Mouse (Mus musculus): ENCODE data around the gene Ell.

Gene Ell

DNA sequence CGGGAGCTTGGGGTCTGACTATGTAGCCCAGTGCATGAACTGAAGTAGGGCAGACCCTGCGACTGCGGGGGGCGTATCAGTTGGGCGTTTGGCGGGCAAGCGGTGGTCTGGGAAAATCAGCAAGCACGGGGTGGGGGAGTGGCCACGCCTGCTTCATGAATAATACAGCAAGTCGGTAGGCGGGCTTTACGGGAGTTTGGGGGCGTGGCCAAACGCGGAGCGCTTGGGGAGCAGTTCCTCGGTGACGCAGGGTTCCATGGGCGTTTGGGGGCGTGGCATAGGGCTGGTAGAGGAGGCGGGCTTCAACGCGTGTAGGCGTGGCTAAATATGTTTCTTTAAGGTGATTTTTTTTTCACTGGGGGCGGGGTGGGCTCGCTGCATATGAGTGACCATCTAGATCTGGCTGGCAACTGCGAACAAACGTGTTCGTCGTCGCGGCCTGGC lies 602 bp upstream of the Ell start:
- DNase-seq, result peak; percentile 100

DNA sequence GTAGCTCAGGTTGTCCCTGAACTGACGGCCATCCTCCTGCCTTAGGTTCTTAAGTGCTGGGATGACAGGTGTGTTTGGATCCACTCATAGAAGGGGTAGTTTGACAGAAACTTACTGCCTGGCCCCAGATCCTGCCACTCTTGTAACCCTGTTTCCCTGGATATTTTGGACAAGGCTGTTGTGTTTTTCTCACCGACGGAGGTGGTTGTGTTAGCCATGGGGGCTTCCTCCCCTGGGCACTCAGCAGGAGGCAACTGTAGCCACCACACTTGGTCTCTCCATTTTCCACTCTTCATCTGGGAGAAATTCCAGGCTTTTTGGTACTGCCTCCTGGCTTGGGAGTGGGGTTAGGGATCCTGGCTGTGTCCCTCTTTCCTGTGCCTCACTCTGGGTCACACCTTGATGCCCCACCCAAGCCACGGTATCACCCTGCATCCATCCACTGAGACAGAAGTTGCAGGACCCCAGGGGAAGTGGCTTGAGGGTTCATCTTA lies 803 bp downstream of the Ell start:
- DNase-seq, result no peak

GRCm38 (mm10) chr8:70540507-70541071 lies 1.3 kb downstream of the Ell start:
- peak; percentile 62 for DNase-seq

- no peak for DNase-seq
Measured at GRCm38 (mm10) chr8:70541081-70541480, 1.8 kb downstream of the Ell start.

GRCm38 (mm10) chr8:70544200-70544687 lies 5.0 kb downstream of the Ell start:
- DNase-seq, result peak; percentile 50

- DNase-seq, result no peak
Measured at GRCm38 (mm10) chr8:70546412-70546811, 7.2 kb downstream of the Ell start.

DNA sequence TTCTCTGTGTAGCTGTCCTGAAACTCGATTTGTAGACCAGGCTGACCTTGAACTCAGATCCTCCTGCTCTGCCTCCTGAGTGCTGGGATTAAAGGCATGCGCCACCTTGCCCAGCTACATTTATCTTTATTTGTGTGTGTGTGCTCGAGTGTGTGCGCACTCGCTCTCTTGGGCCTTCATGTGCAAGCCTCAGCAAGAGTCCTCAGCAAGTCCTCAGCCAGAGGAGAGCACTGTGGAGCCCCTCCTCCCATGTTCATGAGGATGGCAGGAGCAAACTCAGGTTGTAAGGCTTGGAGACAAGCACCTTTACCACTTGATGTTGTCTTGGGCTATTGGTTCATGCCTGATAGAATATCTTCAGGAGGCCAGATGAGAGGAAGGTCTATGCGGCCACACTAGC lies 8.5 kb downstream of the Ell start:
- DNase-seq, result no peak

DNA sequence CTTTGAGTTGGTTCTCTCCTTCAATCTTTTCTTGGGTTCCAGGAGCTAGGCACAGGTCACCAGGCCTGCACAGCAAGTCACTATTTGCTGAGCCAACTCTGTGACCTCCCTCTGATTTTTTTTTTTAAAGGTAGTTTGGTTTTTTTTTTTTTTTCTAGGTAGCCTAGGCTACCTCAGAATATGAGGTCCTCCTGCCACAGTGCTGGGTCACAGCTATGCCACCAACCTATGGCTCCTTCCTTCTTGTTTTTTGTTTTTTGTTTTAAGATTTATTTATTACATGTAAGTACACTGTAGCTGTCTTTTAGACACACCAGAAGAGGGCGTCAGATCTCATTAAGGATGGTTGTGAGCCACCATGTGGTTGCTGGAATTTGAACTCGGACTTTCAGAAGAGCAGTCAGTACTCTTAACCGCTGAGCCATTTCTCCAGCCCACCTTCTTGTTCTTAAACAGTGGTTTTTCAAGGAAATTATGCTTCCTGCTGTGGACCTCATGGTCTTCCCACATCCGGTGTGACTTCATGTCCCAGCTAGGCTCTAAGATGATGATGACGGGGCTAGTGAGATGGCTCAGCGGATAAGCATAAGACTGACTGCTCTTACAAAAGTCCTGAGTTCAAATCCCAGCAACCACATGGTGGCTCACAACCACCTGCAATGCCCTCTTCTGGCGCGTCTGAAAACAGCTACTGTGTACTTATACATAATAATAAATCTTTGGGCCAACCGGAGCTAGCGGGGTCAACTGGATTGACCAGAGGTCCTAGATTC lies 10.3 kb downstream of the Ell start:
- no peak for DNase-seq

DNA sequence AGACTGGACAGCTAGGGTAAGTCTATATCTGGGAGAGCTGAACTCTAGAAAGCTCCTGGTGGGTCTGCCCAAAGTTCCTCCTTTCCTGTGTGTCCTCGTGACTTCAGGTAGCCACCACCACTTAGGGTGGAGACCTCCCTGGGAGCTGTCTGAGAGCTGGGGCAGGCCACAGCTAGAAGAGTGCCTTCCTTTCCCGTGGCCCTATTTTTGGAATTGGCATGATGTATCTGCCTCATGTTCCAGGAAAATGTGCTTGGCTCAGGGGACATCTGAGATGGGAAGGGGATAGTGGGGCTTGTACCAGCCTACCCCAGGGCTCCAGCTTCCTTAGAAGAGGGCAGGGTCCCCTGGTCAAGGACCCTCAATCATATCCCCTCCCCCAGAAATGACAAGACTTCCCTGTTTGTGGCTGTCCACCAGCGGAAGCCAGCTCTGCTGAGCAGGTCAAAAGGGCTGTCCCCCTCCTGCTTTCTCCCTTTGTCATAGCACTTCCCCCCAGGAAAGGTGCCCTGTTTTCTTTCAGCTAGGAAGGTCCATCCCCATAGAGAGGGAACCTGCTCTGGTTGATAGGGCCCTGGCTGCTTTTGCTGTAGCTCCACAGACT lies 12.4 kb downstream of the Ell start:
- DNase-seq, result no peak

DNA sequence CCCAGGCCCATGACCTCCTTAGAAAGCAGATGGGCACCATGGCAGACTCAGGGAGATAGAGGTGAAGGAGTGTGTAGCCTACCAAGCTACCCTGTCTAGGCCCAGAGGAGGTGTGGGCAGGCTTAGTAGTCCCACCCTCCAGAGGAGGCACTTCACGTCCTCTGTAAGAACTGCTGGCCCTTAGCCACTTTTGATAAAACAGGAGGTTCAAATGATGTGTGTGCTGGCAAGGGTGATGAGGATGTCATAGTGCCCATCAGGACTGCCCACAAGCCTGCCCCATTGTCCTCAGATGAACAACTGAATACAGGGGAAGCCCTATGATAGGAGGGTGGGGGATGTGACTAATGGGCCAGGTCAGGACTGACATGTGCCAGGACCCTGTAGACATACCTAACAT lies 13.6 kb downstream of the Ell start:
- no peak for DNase-seq

- peak; percentile 68 for DNase-seq
Measured at GRCm38 (mm10) chr8:70553740-70554139, 14.5 kb downstream of the Ell start.

DNA sequence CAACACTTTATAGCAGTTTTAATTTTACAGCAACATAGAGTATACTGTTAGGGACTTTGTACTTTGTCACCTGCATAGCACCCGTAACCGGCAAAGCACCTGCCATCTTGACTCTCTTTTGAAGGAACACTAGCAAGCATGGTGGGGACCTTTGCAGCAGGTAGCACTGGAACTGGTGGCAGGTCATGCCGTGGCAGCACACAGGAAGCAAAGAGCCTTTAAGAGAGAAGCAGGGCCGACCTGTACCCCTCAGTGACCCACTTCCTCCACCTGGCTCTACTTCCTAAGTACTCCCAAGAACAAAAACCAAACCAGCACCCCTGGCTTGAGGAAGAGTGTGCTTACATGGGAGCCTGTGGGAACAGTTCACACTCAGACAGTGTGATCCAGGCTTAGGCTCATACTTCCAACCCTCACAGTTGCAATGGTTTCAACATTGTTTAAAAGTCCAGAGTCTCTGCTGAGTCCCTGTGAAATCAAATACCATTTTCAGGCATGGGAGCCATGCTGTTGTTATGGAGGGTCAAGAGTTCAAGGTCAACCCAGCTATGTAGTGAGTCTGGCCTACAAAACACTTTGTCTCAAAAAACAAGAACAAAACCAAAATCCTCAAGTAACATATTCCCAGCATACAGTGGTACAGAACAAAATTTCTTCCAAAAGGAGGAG lies 16.0 kb downstream of the Ell start:
- DNase-seq, result no peak

- no peak for DNase-seq
Measured at GRCm38 (mm10) chr8:70558334-70558733, 19.1 kb downstream of the Ell start.

DNA sequence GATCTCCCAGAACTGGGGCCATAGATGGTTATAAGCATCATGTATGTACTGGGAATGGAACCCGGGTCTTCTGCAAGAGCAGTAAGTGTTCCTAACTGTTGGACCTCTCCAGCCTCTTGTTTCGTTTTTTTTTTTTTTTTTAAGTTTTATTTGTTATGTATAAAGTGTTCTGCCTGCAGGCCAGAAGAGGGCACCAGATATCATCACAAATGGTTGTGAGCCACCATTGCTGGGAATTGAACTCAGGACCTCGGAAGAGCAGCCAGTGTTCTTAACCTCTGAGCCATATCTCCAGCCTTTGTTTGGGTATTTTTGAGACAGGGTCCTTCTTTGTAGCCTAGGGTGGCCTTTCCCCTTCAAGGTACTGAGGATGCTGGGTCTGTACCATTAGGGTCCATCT lies 19.7 kb downstream of the Ell start:
- DNase-seq, result no peak

- peak; percentile 73 for DNase-seq
Measured at GRCm38 (mm10) chr8:70560096-70560495, 20.8 kb downstream of the Ell start.

DNA sequence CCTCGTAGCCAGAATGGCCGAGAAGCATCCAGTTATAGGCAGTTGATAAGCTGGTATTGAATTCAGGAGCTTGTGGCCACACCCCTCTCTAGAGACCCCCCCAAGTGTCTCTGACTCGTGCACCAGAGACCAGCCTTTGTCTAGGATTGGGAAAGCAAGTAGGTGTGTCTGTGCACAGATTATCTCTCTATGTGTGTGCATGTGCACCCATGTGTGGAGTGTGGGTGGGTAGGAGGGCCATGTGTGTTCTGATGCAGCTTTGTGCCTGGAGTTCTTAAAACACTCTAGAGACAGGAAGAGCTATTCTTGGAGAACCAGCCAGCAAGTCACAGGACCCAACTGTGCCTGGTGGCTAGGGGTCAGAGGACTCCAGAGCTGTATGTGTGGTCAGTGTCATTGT lies 21.3 kb downstream of the Ell start:
- DNase-seq, result no peak

GRCm38 (mm10) chr8:70561357-70561756 lies 22.1 kb downstream of the Ell start:
- DNase-seq, result no peak

DNA sequence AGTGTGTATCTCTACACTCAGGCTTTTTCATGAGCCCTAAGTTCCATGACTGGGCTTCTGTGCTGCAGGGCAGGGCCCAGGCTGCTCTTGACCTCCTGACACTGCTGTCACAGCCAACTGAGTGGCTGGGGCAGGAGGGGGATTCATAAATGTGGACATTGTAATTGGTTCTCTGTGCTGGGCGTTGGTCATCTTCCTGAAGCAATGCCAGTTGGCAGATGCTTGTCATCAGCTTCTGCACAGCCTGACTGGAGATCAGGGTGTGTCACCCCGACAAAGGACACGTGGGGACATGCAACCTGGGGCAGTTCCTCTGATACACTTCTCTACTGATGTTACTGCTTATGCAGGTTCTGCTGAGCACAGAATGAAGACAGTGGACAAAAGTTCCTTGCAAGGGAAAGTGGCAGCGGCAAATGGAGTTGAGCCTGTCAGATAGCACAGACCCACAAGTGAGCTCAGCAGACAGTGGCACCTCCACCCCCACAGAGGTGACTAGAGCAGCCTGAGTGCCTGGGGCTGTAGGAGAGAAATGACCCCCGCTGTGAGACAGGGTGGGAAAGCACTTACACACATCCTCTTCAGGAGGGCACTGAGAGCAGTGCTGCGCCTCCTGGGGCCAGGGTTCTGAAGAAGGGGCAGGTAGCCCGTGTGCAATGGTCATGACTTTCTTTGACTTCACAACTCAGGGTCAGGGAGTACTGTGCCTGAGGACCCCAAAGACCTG lies 22.7 kb downstream of the Ell start:
- DNase-seq, result no peak

DNA sequence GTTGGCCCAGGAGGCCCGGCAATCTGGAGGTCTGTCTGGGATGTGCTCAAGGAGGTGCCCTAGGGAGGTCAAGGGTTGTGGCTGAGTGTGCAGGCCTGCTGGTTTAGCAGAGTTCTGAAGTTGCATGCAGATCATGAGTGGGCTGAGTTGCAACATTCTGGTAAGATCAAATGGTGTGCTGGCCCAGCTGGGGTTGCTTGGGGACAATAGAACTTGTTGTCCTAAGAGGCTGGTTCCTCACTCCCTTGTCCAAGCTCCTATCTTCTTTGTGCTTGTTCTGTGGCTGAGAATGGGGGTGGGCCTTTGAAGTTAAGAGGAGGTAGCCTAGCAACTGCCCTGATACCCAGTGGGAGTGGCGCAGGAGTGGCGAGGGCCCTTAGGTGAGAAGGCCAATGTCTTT lies 23.5 kb downstream of the Ell start:
- no peak for DNase-seq

DNA sequence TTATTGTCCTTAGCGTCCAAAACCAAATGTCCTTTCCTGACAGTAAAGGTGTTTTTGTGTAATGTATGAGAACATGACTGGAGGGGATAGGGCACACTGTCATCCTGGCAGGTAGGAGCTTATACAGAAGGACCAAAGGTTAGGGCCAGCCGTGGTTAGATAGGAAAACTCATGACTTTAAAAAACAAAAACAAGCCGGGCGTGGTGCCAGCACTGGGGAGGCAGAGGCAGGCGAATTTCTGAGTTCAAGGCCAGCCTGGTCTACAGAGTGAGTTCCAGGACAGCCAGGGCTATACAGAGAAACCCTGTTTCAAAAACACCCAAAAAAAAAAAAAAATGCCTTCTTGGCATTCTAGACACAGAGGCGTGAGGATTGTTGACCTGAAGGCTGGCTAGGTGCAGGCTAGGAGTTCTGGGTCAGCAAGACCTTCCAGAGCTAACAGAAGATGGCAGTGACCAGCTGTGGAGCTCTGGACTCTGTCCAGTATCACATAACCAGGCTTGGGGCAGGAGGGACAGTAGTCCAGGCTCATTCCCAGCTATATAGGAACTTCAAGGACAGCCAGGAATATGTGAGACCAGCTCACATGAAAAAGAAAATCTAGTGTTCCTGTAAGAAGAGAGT lies 24.6 kb downstream of the Ell start:
- DNase-seq, result no peak

DNA sequence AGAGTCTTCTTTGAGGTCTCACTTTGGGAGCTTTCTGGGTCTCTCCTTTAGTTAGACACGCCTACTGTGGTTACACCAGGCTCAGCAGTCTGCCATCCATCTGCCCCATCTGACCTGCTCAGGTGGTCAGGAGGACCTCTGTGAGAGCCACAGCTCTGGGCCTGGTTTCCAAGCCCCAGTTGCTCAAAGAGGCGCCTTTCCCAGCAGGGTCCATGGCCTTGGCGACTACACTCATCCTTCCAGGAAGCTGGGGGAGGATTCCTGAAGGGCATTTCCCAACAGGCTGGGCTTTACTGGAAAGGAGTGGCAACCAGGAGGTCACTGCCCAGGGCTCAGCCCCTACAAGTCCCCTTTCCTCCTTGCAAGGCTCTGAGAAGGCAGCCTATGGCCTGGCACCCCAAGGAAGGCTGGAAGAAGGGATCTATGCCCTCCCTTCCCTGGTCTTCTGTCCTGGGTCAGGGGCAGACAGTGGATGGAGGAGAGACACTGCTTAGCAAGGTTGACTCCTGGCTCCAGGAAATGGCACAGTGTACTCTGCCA lies 25.5 kb downstream of the Ell start:
- no peak for DNase-seq

DNA sequence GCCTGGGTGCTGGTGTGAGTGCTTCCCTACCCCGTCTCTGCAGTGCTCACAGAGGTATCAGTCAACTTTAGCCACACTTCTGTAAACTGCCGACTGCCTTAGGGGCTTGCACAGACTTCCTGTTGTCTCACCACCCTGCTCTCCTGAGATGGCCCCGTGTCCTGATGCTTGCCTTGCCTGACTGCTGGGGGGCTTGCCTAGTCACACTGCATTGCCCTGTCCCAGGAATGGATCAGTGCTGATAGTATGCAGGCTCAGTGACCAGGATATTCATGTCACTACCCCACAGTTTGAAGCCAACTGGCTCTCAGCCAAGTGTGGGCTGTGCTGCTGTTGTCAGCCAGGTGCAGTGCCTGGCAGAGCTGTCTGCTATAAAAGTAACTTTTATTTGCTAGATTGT lies 26.3 kb downstream of the Ell start:
- peak; percentile 58 for DNase-seq

All from kidney, adult 9 months (tissue).